Mouse (Mus musculus): Measurements from ENCODE around the gene Hpn. TPM values are rescaled to one million over a fixed set of nuclear protein-coding genes. Genes with fewer than 3 reads are reported as not detected.

Gene Hpn
- total and polyA plus RNA-seq, 2 experiments from 2014 or later, result 0.48 to 0.61 TPM

DNA sequence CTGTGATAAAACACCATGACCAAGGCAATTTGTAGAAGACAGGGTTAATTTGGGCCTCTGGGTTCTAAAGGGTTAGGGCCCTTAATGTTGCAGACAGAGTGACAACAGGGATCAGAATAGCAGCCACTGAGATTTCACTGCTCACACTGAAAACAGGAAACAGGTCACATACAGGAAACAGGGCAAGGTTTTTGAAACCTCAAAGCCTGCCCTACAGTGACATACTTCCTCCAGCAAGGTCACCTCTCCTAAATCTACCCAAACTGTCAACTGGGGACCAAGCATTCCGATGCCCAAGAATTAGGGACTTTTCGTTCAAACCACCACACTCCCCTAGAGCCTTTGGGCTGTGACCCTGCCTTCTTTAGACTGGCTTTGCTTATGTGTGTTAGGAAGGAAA, 25.4 kb downstream of the Hpn start:
- Histone ChIP-seq H3K27ac (ENCODE audit: low read depth, low read length) (no peak overlapping the region), H3K4me2 (ENCODE audit: low read depth) (no peak overlapping the region), H3K9me3 (ENCODE audit: low read length) (no peaks in the 10 kb centered on the region), H3K4me1 (ENCODE audit: insufficient read depth) (no peaks in the 10 kb centered on the region), H3K9ac (no peak overlapping the region), H3K4me3 (ENCODE audit: low read depth, low read length) (no peak overlapping the region), H3K27me3 (ENCODE audit: insufficient read depth, low read length) (no peaks in the 10 kb centered on the region), H3K36me3 (ENCODE audit: insufficient read depth) (no peaks in the 10 kb centered on the region)
- DNase-seq (no peak), ATAC-seq (no peak)
- TF ChIP-seq CTCF (IDR thresholded peaks at IDR 0.05; ENCODE audit: low read depth), result no peak
- whole genome bisulfite sequencing, result 89% methylated on average over 2 of the region's 2 CpGs

- Histone ChIP-seq H3K27ac (ENCODE audit: low read depth, low read length) (no peak overlapping the region), H3K9ac (no peak overlapping the region), H3K27me3 (ENCODE audit: insufficient read depth, low read length) (no peaks in the 10 kb centered on the region), H3K4me2 (ENCODE audit: low read depth) (no peak overlapping the region), H3K4me1 (ENCODE audit: insufficient read depth) (no peaks in the 10 kb centered on the region), H3K9me3 (ENCODE audit: low read length) (no peaks in the 10 kb centered on the region), H3K36me3 (ENCODE audit: insufficient read depth) (no peaks in the 10 kb centered on the region), H3K4me3 (ENCODE audit: low read depth, low read length) (no peak overlapping the region)
- TF ChIP-seq CTCF (IDR thresholded peaks at IDR 0.05; ENCODE audit: low read depth), result no peak
- DNase-seq, result no peak
- no peak for ATAC-seq
- 49% methylated on average over 3 of the region's 3 CpGs for WGBS
These were observed 26.9 kb downstream of the Hpn start for GRCm38 (mm10) chr7:31088206-31088605.

GRCm38 (mm10) chr7:31087262-31087661, 27.8 kb downstream of the Hpn start:
- TF ChIP-seq CTCF (IDR thresholded peaks at IDR 0.05; ENCODE audit: low read depth), result no peak
- Histone ChIP-seq H3K4me3 (ENCODE audit: low read depth, low read length) (no peak overlapping the region), H3K4me2 (ENCODE audit: low read depth) (no peak overlapping the region), H3K36me3 (ENCODE audit: insufficient read depth) (no peaks in the 10 kb centered on the region), H3K27ac (ENCODE audit: low read depth, low read length) (no peak overlapping the region), H3K9me3 (ENCODE audit: low read length) (no peaks in the 10 kb centered on the region), H3K9ac (no peak overlapping the region), H3K27me3 (ENCODE audit: insufficient read depth, low read length) (no peaks in the 10 kb centered on the region), H3K4me1 (ENCODE audit: insufficient read depth) (no peaks in the 10 kb centered on the region)
- no peak for ATAC-seq
- DNase-seq, result no peak
- WGBS, result 65% methylated on average over 2 of the region's 2 CpGs

DNA sequence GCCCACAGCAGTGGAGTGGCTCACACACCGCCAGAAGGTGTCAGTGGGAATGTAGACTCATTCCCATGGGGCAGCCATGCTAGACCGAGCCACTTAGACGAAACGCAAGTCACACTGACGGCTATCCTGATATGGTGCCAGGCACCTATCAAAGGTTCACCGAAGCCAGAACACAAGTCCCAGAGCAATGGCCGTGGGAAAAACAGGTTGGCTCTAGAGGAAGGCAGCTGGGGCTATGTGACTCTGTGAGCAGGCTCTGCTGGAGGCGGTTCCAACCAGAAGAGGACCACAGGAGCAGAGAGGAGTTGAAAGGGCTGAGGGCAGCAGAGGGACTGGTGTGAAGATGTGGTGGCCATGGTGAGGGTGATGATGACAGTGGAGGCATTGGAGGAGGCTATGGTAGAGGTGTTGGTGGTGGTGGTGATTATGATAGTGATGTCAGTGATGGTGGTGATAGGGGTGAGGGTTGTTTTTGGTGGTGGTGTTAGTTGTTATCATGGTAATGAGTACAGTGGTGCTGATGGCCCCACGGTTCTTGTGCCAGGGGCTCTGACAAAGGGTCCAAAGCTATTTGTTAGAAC, 28.8 kb downstream of the Hpn start:
- Histone ChIP-seq H3K27me3 (ENCODE audit: insufficient read depth, low read length) (no peaks in the 10 kb centered on the region), H3K4me1 (ENCODE audit: insufficient read depth) (no peaks in the 10 kb centered on the region), H3K4me2 (ENCODE audit: low read depth) (no peak overlapping the region), H3K4me3 (ENCODE audit: low read depth, low read length) (no peak overlapping the region), H3K9me3 (ENCODE audit: low read length) (no peaks in the 10 kb centered on the region), H3K9ac (no peak overlapping the region), H3K27ac (ENCODE audit: low read depth, low read length) (no peak overlapping the region), H3K36me3 (ENCODE audit: insufficient read depth) (no peaks in the 10 kb centered on the region)
- WGBS, result 92% methylated on average over 9 of the region's 9 CpGs
- no peak for TF ChIP-seq CTCF (IDR thresholded peaks at IDR 0.05; ENCODE audit: low read depth)
- ATAC-seq (no peak), DNase-seq (no peak)

GRCm38 (mm10) chr7:31085171-31085570, 29.9 kb downstream of the Hpn start:
- Histone ChIP-seq H3K9ac (no peak overlapping the region), H3K36me3 (ENCODE audit: insufficient read depth) (no peaks in the 10 kb centered on the region), H3K27ac (ENCODE audit: low read depth, low read length) (no peak overlapping the region), H3K9me3 (ENCODE audit: low read length) (no peaks in the 10 kb centered on the region), H3K27me3 (ENCODE audit: insufficient read depth, low read length) (no peaks in the 10 kb centered on the region), H3K4me2 (ENCODE audit: low read depth) (no peak overlapping the region), H3K4me1 (ENCODE audit: insufficient read depth) (no peaks in the 10 kb centered on the region), H3K4me3 (ENCODE audit: low read depth, low read length) (no peak overlapping the region)
- DNase-seq, result no peak
- ATAC-seq, result peak; percentile 43; the same call in 1 of the 2 replicates
- TF ChIP-seq CTCF (IDR thresholded peaks at IDR 0.05; ENCODE audit: low read depth), result no peak
- WGBS, result 17% methylated on average over 3 of the region's 3 CpGs

DNA sequence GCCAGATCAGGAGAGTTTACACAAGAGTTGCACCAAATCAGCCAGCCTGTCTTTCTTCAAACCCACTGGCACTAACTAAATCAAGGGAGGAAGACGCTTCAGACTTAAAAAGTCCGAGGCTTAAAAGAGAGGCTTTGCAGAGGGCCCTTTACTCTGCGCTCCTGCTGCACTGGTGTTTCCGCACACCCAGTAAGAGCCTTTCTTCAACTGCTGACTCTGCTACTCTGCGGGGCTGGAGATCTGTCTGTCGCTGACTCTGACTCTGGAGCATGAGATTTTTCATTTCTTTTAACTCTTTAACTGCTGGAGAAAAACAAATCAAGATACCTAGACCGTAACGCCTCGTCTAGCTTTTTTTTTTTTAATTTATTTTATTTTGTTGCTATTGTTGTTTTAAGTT, 30.9 kb downstream of the Hpn start:
- no peaks in the 10 kb centered on the region for H3K27me3 ChIP-seq (ENCODE audit: insufficient read depth, low read length)
- DNase-seq (no peak), ATAC-seq (no peak)
- H3K36me3 ChIP-seq (ENCODE audit: insufficient read depth), result no peaks in the 10 kb centered on the region
- no peak overlapping the region for H3K4me3 ChIP-seq (ENCODE audit: low read depth, low read length)
- H3K9me3 ChIP-seq (ENCODE audit: low read length), result no peaks in the 10 kb centered on the region
- H3K4me2 ChIP-seq (ENCODE audit: low read depth), result no peak overlapping the region
- H3K27ac ChIP-seq (ENCODE audit: low read depth, low read length), result no peak overlapping the region
- 53% methylated on average over 9 of the region's 9 CpGs for WGBS
- no peak for TF ChIP-seq CTCF (IDR thresholded peaks at IDR 0.05; ENCODE audit: low read depth)
- H3K4me1 ChIP-seq (ENCODE audit: insufficient read depth), result no peaks in the 10 kb centered on the region
- H3K9ac ChIP-seq, result no peak overlapping the region

DNA sequence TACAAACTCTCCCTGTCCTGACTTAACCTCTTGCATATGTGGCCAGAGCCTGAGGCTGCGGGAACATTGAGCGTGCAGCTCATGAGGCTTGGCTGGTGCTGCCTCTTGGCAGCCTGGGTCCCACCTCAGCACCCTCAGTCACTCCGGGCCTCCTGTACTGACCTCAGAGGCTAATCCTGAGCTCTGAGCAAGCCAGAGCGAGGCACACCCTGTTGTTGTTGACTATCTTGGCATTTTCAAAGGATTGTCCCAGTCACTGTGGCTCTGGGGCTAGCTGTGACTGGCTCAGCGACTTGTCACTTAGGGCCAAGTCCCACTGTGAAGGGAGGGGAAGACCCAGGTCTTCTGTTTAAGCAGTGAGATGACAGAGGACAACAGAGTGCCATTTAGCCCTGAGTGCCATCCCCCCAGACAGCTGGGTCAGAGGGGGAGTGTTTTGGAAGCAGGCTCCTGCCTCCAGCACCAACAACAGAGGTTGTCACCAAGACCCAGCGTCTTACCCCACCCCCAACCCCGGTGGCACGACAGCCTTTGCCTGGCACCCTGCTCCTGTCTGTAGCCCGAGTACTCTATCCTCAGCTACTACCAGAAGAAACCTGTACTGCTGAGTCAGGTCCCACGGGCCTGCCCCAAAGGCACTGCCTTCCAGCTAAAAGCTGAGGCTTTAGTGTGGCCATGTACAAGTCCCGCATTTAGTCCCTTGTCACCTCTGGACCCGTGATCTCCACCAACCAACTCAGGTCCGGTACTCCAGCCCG, 32.1 kb downstream of the Hpn start:
- 68% methylated on average over 14 of the region's 14 CpGs for WGBS
- TF ChIP-seq CTCF (IDR thresholded peaks at IDR 0.05; ENCODE audit: low read depth), result no peak

More for the DNA sequence above, 32.1 kb downstream of the Hpn start:
- no peaks in the 10 kb centered on the region for H3K4me1 ChIP-seq (ENCODE audit: insufficient read depth)
- H3K4me3 ChIP-seq (ENCODE audit: low read depth, low read length), result no peak overlapping the region
- no peak overlapping the region for H3K9ac ChIP-seq
- H3K27me3 ChIP-seq (ENCODE audit: insufficient read depth, low read length), result no peaks in the 10 kb centered on the region
- DNase-seq (no peak), ATAC-seq (peak; percentile 42)
- no peaks in the 10 kb centered on the region for H3K9me3 ChIP-seq (ENCODE audit: low read length)
- no peak overlapping the region for H3K27ac ChIP-seq (ENCODE audit: low read depth, low read length)
- H3K36me3 ChIP-seq (ENCODE audit: insufficient read depth), result no peaks in the 10 kb centered on the region
- H3K4me2 ChIP-seq (ENCODE audit: low read depth), result no peak overlapping the region
